Mouse (Mus musculus) MEL (cell line): Measurements from ENCODE around the gene Afm. TPM values are rescaled to one million over a fixed set of nuclear protein-coding genes. Genes with fewer than 3 reads are reported as not detected.

Source experiments
- DNase-seq: peaks from one replicate; pipeline ENCODE4 v3.0.0; 2011; ENCODE audit warnings: low read depth, low spot score
- H3K27ac ChIP-seq: 2 replicates; pipeline ENCODE4 v1.5.1; 2012; ENCODE audit warnings: low read depth, mild to moderate bottlenecking, control low read depth, low read length, moderate library complexity; ENCODE audit not compliant: control insufficient read depth
- H3K27me3 ChIP-seq, 2 experiments: fragments of 150-350 bp in 1 of 2; sonication (generic) in 1 of 2; 2 replicates each; pipeline ENCODE4 v1.6.1; 2012; ENCODE audit warnings: low read length in 2 of 2, mild to moderate bottlenecking in 2 of 2, improper control_type of control experiment in 1 of 2, moderate library complexity in 1 of 2; ENCODE audit not compliant: insufficient read depth in 2 of 2, control insufficient read depth in 1 of 2
- H3K36me3 ChIP-seq, 2 experiments: 2 replicates each; pipeline ENCODE4 v1.6.1; 2012 to 2014; ENCODE audit warnings: low read length in 2 of 2, improper control_type of control experiment in 1 of 2, inconsistent platforms in 1 of 2, mild to moderate bottlenecking in 1 of 2; ENCODE audit not compliant: insufficient read depth in 2 of 2, control insufficient read depth in 1 of 2
- H3K4me1 ChIP-seq, 2 experiments: fragments of 150-350 bp in 1 of 2; sonication (generic) in 1 of 2; 2 replicates each; pipeline ENCODE4 v1.6.1; 2012; ENCODE audit warnings: low read length in 2 of 2, improper control_type of control experiment in 1 of 2, mild to moderate bottlenecking in 1 of 2; ENCODE audit not compliant: insufficient read depth in 2 of 2, control insufficient read depth in 1 of 2
- H3K4me3 ChIP-seq, 2 experiments: fragments of 150-350 bp in 1 of 2; sonication (generic) in 1 of 2; 2 replicates each; pipeline ENCODE4 v1.5.1; 2012; ENCODE audit warnings: low read depth in 2 of 2, low read length in 2 of 2, mild to moderate bottlenecking in 2 of 2, moderate library complexity in 2 of 2, control low read depth in 1 of 2, improper control_type of control experiment in 1 of 2; ENCODE audit not compliant: control insufficient read depth in 1 of 2, insufficient read depth in 1 of 2
- H3K79me2 ChIP-seq: 2 replicates; pipeline ENCODE4 v1.6.1; 2012; ENCODE audit warnings: mild to moderate bottlenecking, low read length, moderate library complexity; ENCODE audit not compliant: control insufficient read depth, poor library complexity, insufficient read depth
- H3K9ac ChIP-seq: 2 replicates; pipeline ENCODE4 v1.6.1; 2012; ENCODE audit warnings: low read depth, mild to moderate bottlenecking, control low read depth, low read length, moderate library complexity; ENCODE audit not compliant: control insufficient read depth, poor library complexity, severe bottlenecking
- H3K9me3 ChIP-seq: fragments of 150-350 bp; sonication (generic); replicated peaks from 2 replicates; pipeline ENCODE4 v1.6.1; 2012; ENCODE audit warnings: mild to moderate bottlenecking, low read length, improper control_type of control experiment, moderate library complexity; ENCODE audit not compliant: insufficient read depth
- BHLHE40 ChIP-seq: IDR thresholded peaks from 2 replicates; pipeline ENCODE4 v1.6.1; 2012; ENCODE audit warnings: low read depth, mild to moderate bottlenecking, inconsistent platforms, low read length, improper control_type of control experiment, borderline replicate concordance
- CHD1 ChIP-seq: IDR thresholded peaks from 2 replicates; pipeline ENCODE4 v1.6.1; 2012; ENCODE audit warnings: low read depth, mild to moderate bottlenecking, inconsistent platforms, low read length, improper control_type of control experiment
- CHD2 ChIP-seq: IDR thresholded peaks from 2 replicates; pipeline ENCODE4 v1.6.1; 2011; ENCODE audit warnings: low read length, improper control_type of control experiment
- CTCF ChIP-seq, 3 experiments: IDR thresholded peaks in 2 of 3; conservative IDR thresholded peaks in 1 of 3; 2 replicates each; pipeline ENCODE4 v1.5.1; 2011 to 2012; ENCODE audit warnings: low read length in 3 of 3, low read depth in 2 of 3, mild to moderate bottlenecking in 2 of 3, improper control_type of control experiment in 1 of 3, inconsistent platforms in 1 of 3, mixed read lengths in 1 of 3, moderate library complexity in 1 of 3; ENCODE audit not compliant: control insufficient read depth in 1 of 3, insufficient read depth in 1 of 3, poor library complexity in 1 of 3, severe bottlenecking in 1 of 3
- E2F4 ChIP-seq: IDR thresholded peaks from 2 replicates; pipeline ENCODE4 v1.6.1; 2011; ENCODE audit warnings: low read depth, low read length, improper control_type of control experiment, borderline replicate concordance
- ELF1 ChIP-seq: IDR thresholded peaks from 2 replicates; pipeline ENCODE4 v1.6.1; 2014; ENCODE audit warnings: low read depth, mild to moderate bottlenecking, inconsistent platforms, low read length, improper control_type of control experiment, moderate library complexity
- EP300 ChIP-seq, 2 experiments: IDR thresholded peaks; 2 replicates each; pipeline ENCODE4 v1.6.1; 2011; ENCODE audit warnings: improper control_type of control experiment in 2 of 2, low read length in 2 of 2, low read depth in 1 of 2, mild to moderate bottlenecking in 1 of 2
- ETS1 ChIP-seq: IDR thresholded peaks from 2 replicates; pipeline ENCODE4 v1.6.1; 2012; ENCODE audit warnings: low read depth, mild to moderate bottlenecking, inconsistent platforms, low read length, improper control_type of control experiment, moderate library complexity
- GATA1 ChIP-seq: IDR thresholded peaks from 2 replicates; pipeline ENCODE4 v1.6.1; 2011; ENCODE audit warnings: low read depth, low read length, improper control_type of control experiment
- HCFC1 ChIP-seq: IDR thresholded peaks from 2 replicates; pipeline ENCODE4 v1.6.1; 2012; ENCODE audit warnings: low read depth, mild to moderate bottlenecking, inconsistent platforms, low read length, improper control_type of control experiment, moderate library complexity
- JUND ChIP-seq: IDR thresholded peaks from 2 replicates; pipeline ENCODE4 v1.6.1; 2011; ENCODE audit warnings: low read depth, mild to moderate bottlenecking, improper control_type of control experiment, low read length
- KAT2A ChIP-seq: conservative IDR thresholded peaks from 2 replicates; pipeline ENCODE4 v1.6.1; 2012; ENCODE audit warnings: low read depth, low read length, improper control_type of control experiment, inconsistent platforms
- MAFK ChIP-seq: IDR thresholded peaks from 2 replicates; pipeline ENCODE4 v1.6.1; 2011; ENCODE audit warnings: low read depth, mild to moderate bottlenecking, low read length, improper control_type of control experiment, borderline replicate concordance
- MAX ChIP-seq: IDR thresholded peaks from 2 replicates; pipeline ENCODE4 v1.6.1; 2011; ENCODE audit warnings: low read length, improper control_type of control experiment
- MAZ ChIP-seq: IDR thresholded peaks from 2 replicates; pipeline ENCODE4 v1.6.1; 2012; ENCODE audit warnings: low read depth, mild to moderate bottlenecking, inconsistent platforms, low read length, improper control_type of control experiment
- MEF2A ChIP-seq: IDR thresholded peaks from 2 replicates; pipeline ENCODE4 v1.6.1; 2014; ENCODE audit warnings: low read depth, mild to moderate bottlenecking, inconsistent platforms, low read length, improper control_type of control experiment; ENCODE audit not compliant: poor library complexity, insufficient replicate concordance, severe bottlenecking; ENCODE audit errors: extremely low read depth
- MXI1 ChIP-seq: IDR thresholded peaks from 2 replicates; pipeline ENCODE4 v1.6.1; 2011; ENCODE audit warnings: mild to moderate bottlenecking, low read depth, low read length, improper control_type of control experiment
- MYB ChIP-seq: IDR thresholded peaks from 2 replicates; pipeline ENCODE4 v1.6.1; 2011; ENCODE audit warnings: mild to moderate bottlenecking, low read depth, low read length, improper control_type of control experiment
- MYC ChIP-seq: IDR thresholded peaks from 2 replicates; pipeline ENCODE4 v1.6.1; 2011; ENCODE audit warnings: low read depth, mild to moderate bottlenecking, low read length, improper control_type of control experiment, moderate library complexity
- NELFE ChIP-seq: IDR thresholded peaks from 2 replicates; pipeline ENCODE4 v1.6.1; 2011; ENCODE audit warnings: low read depth, low read length, improper control_type of control experiment
- NRF1 ChIP-seq: IDR thresholded peaks from 2 replicates; pipeline ENCODE4 v1.6.1; 2014; ENCODE audit warnings: low read depth, mild to moderate bottlenecking, inconsistent platforms, low read length, improper control_type of control experiment, moderate library complexity; ENCODE audit not compliant: poor library complexity, insufficient read depth, severe bottlenecking
- POLR2A ChIP-seq, 2 experiments: IDR thresholded peaks; 2 replicates each; pipeline ENCODE4 v1.6.1; 2011 to 2012; ENCODE audit warnings: low read length in 2 of 2, mild to moderate bottlenecking in 2 of 2, control low read depth in 1 of 2, improper control_type of control experiment in 1 of 2, low read depth in 1 of 2, moderate library complexity in 1 of 2; ENCODE audit not compliant: control insufficient read depth in 1 of 2, insufficient read depth in 1 of 2, poor library complexity in 1 of 2
- POLR2AphosphoS2 ChIP-seq: IDR thresholded peaks from 2 replicates; pipeline ENCODE4 v1.6.1; 2011; ENCODE audit warnings: low read length, improper control_type of control experiment
- POLR2AphosphoS5 ChIP-seq: IDR thresholded peaks from 2 replicates; pipeline ENCODE4 v1.6.1; 2012; ENCODE audit warnings: low read depth, borderline replicate concordance, mild to moderate bottlenecking, inconsistent platforms, low read length, moderate library complexity, mixed read lengths
- RAD21 ChIP-seq: IDR thresholded peaks from 2 replicates; pipeline ENCODE4 v1.6.1; 2011; ENCODE audit warnings: mild to moderate bottlenecking, low read depth, low read length, improper control_type of control experiment
- RCOR1 ChIP-seq: IDR thresholded peaks from 2 replicates; pipeline ENCODE4 v1.6.1; 2012; ENCODE audit warnings: low read depth, mild to moderate bottlenecking, inconsistent platforms, low read length, improper control_type of control experiment
- SIN3A ChIP-seq: IDR thresholded peaks from 2 replicates; pipeline ENCODE4 v1.6.1; 2012; ENCODE audit warnings: low read length, improper control_type of control experiment, inconsistent platforms
- SMC3 ChIP-seq: IDR thresholded peaks from 2 replicates; pipeline ENCODE4 v1.6.1; 2011; ENCODE audit warnings: low read depth, low read length, improper control_type of control experiment
- TAL1 ChIP-seq: IDR thresholded peaks from 2 replicates; pipeline ENCODE4 v1.6.1; 2012; ENCODE audit warnings: mild to moderate bottlenecking, inconsistent platforms, low read length, moderate library complexity, mixed read lengths
- TBP ChIP-seq: IDR thresholded peaks from 2 replicates; pipeline ENCODE4 v1.8.0; 2011; ENCODE audit warnings: low read depth, low read length, improper control_type of control experiment
- TCF12 ChIP-seq: IDR thresholded peaks from 2 replicates; pipeline ENCODE4 v1.6.1; 2014; ENCODE audit warnings: low read depth, mild to moderate bottlenecking, inconsistent platforms, low read length, improper control_type of control experiment, moderate library complexity
- UBTF ChIP-seq: IDR thresholded peaks from 2 replicates; pipeline ENCODE4 v1.6.1; 2012; ENCODE audit warnings: low read depth, mild to moderate bottlenecking, inconsistent platforms, low read length, improper control_type of control experiment, moderate library complexity, borderline replicate concordance; ENCODE audit not compliant: insufficient read depth
- USF1 ChIP-seq: IDR thresholded peaks from 2 replicates; pipeline ENCODE4 v1.6.1; 2014; ENCODE audit warnings: low read depth, mild to moderate bottlenecking, inconsistent platforms, low read length, improper control_type of control experiment, moderate library complexity
- ZC3H11A ChIP-seq: IDR thresholded peaks from 2 replicates; pipeline ENCODE4 v1.6.1; 2012; ENCODE audit warnings: low read depth, mild to moderate bottlenecking, inconsistent platforms, low read length, improper control_type of control experiment
- ZKSCAN1 ChIP-seq: IDR thresholded peaks from 2 replicates; pipeline ENCODE4 v1.6.1; 2012; ENCODE audit warnings: low read depth, mild to moderate bottlenecking, inconsistent platforms, low read length, improper control_type of control experiment, moderate library complexity
- ZMIZ1 ChIP-seq: IDR thresholded peaks from 2 replicates; pipeline ENCODE4 v1.6.1; 2012; ENCODE audit warnings: low read depth, mild to moderate bottlenecking, inconsistent platforms, low read length, improper control_type of control experiment, moderate library complexity
- ZNF384 ChIP-seq: IDR thresholded peaks from 2 replicates; pipeline ENCODE4 v1.6.1; 2012; ENCODE audit warnings: low read depth, mild to moderate bottlenecking, inconsistent platforms, low read length, improper control_type of control experiment
- polyA plus RNA-seq, 2 experiments: library from polyadenylated mRNA; stranded (reverse) in 1 of 2; unstranded in 1 of 2; fragments of >175 nt in 1 of 2; fragments of >200 nt in 1 of 2; gene quantifications; 2 replicates each; pipeline versions ENCODE4 v1.2.1 to v1.2.4; 2012; ENCODE audit warnings: low replicate concordance in 2 of 2, low read depth in 1 of 2; ENCODE audit not compliant: insufficient read length in 2 of 2, insufficient read depth in 1 of 2, missing spikeins in 1 of 2
- total RNA-seq: library from RNA; depleted of rRNA; stranded (reverse); fragments of 300-350 nt; gene quantifications from 2 replicates; pipeline ENCODE4 v1.2.3, GENCODE M21; 2012

The Afm gene
- total and polyA plus RNA-seq, 3 experiments = not detected

DNA sequence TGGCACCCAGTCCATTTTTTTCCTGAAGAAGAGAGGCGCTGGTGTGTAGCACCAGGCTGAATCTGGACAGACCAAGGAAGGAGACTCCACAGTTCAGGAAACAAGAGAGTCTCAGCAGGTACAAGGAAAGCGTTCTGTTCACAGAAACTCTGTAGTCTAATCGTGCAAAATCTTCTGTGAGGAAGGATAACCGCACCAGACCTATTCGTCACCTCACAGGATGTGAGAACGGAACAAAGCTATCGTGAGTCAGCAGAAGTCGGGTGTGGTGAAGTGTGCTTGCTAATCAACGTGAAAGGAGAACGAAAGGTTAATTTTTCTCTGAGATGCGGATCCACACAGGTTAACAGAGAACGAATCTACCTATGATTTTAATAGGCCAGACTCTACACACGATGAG is 76.2 kb downstream of the Afm start:
- peak overlapping the region; percentile 30 to 42 for H3K4me3 ChIP-seq
- TF ChIP-seq KAT2A = no peak
- peak; percentile 69 for TF ChIP-seq SIN3A
- peak in 1 of 2 experiments; percentile 50; a peak in 1 of 4 replicates for TF ChIP-seq POLR2A (IDR thresholded peaks at IDR 0.05; ENCODE audit: control insufficient read depth in 1 of 2, insufficient read depth in 1 of 2, low read depth in 1 of 2, low read length in 2 of 2, poor library complexity in 1 of 2)
- no peak for TF ChIP-seq ZC3H11A
- TF ChIP-seq TAL1 = peak; percentile 88
- TF ChIP-seq ELF1 = 0 out of 2 replicates have a peak, but pooled peaks have one; percentile 24
- TF ChIP-seq TBP = peak; percentile 54; the same call in 1 of the 2 replicates
- TF ChIP-seq JUND = peak; percentile 53; the same call in 1 of the 2 replicates
- TF ChIP-seq NRF1 = no peak
- TF ChIP-seq USF1 = no peak
- no peak for TF ChIP-seq CHD1
- peak; percentile 55; the same call in 1 of the 2 replicates for TF ChIP-seq BHLHE40
- TF ChIP-seq HCFC1 = no peak
- peak; percentile 69 for TF ChIP-seq RCOR1
- TF ChIP-seq POLR2AphosphoS5 = no peak
- no peak for TF ChIP-seq SMC3
- TF ChIP-seq MAZ = no peak
- TF ChIP-seq EP300 (IDR thresholded peaks at IDR 0.05; ENCODE audit: low read depth in 1 of 2, low read length in 2 of 2) = peak; percentile 94 to 96
- TF ChIP-seq TCF12 = peak; percentile 91
- TF ChIP-seq MXI1 = 0 out of 2 replicates have a peak, but pooled peaks have one; percentile 21
- peak; percentile 49; the same call in 1 of the 2 replicates for TF ChIP-seq MYC
- no peak for TF ChIP-seq E2F4
- no peak for TF ChIP-seq UBTF
- peak; percentile 62 for TF ChIP-seq MYB
- no peak for TF ChIP-seq ZNF384
- TF ChIP-seq ZMIZ1 = no peak
- TF ChIP-seq NELFE = no peak; the same call in 1 of the 2 replicates
- no peak for TF ChIP-seq CTCF (IDR thresholded peaks at IDR 0.05 in 2 of 3, conservative IDR thresholded peaks at IDR 0.05 in 1 of 3; ENCODE audit: control insufficient read depth in 1 of 3, insufficient read depth in 1 of 3, low read depth in 2 of 3, low read length in 3 of 3, poor library complexity in 1 of 3, severe bottlenecking in 1 of 3)
- TF ChIP-seq ETS1 = peak; percentile 96
- TF ChIP-seq POLR2AphosphoS2 = no peak
- TF ChIP-seq MAFK = peak; percentile 83
- peak; percentile 64 for TF ChIP-seq MAX
- TF ChIP-seq GATA1 = peak; percentile 94
- no peak for TF ChIP-seq RAD21
- no peak for TF ChIP-seq MEF2A
- TF ChIP-seq CHD2 = no peak; the same call in 1 of the 2 replicates
- no peak for TF ChIP-seq ZKSCAN1

More for the DNA sequence above, 76.2 kb downstream of the Afm start:
- H3K4me1 ChIP-seq = peaks cover 13 to 30% of the 10 kb centered on the region in 2 experiments
- H3K9ac ChIP-seq = peak overlapping the region; percentile 69
- H3K9me3 ChIP-seq = no peaks in the 10 kb centered on the region
- peak; percentile 95 for DNase-seq
- H3K27me3 ChIP-seq = no peaks in the 10 kb centered on the region
- H3K27ac ChIP-seq = peak overlapping the region; percentile 93
- H3K79me2 ChIP-seq = no peaks in the 10 kb centered on the region
- peaks cover 0 to 35% of the 10 kb centered on the region in 2 experiments; a peak in 2 of 4 replicates for H3K36me3 ChIP-seq
